Mouse (Mus musculus) midbrain, postnatal 0 days (tissue): ENCODE data around the gene B3gnt8. TPM values are rescaled to one million over a fixed set of nuclear protein-coding genes. Genes with fewer than 3 reads are reported as not detected.

Source experiments
- ATAC-seq: fragments of 200-750 bp; cut with Nextera tagmentation; 2 replicates; pipeline ENCODE4 v1.8.0; 2017; ENCODE audit warnings: moderate number of reproducible peaks, mild to moderate bottlenecking, moderate TSS enrichment, moderate library complexity; ENCODE audit not compliant: low FRiP score
- DNase-seq: peaks from one replicate; pipeline ENCODE4 v3.0.0-alpha.2; 2015; ENCODE audit warnings: low spot score
- H3K27ac ChIP-seq: fragments of 300-500 bp; sonication (generic); 2 replicates; pipeline ENCODE4 v1.5.1; 2014; ENCODE audit warnings: low read depth, mild to moderate bottlenecking, low read length, mixed read lengths
- H3K27me3 ChIP-seq: fragments of 300-500 bp; sonication (generic); 2 replicates; pipeline ENCODE4 v1.6.1; 2014; ENCODE audit warnings: low read length, control low read depth, mixed read lengths; ENCODE audit not compliant: insufficient read depth
- H3K36me3 ChIP-seq: fragments of 300-500 bp; sonication (generic); 2 replicates; pipeline ENCODE4 v1.6.1; 2014; ENCODE audit warnings: low read length, control low read depth, mixed read lengths; ENCODE audit not compliant: insufficient read depth
- H3K4me1 ChIP-seq: fragments of 300-500 bp; sonication (generic); 2 replicates; pipeline ENCODE4 v1.6.1; 2014; ENCODE audit warnings: mild to moderate bottlenecking, control low read depth, antibody characterized with exemption, low read length, mixed read lengths; ENCODE audit not compliant: insufficient read depth
- H3K4me2 ChIP-seq: fragments of 300-500 bp; sonication (generic); 2 replicates; pipeline ENCODE4 v1.6.1; 2014; ENCODE audit warnings: low read depth, mild to moderate bottlenecking, low read length, mixed read lengths; ENCODE audit not compliant: poor library complexity, severe bottlenecking
- H3K4me3 ChIP-seq: fragments of 300-500 bp; sonication (generic); 2 replicates; pipeline ENCODE4 v1.5.1; 2014; ENCODE audit warnings: low read depth, mild to moderate bottlenecking, low read length, moderate library complexity
- H3K9ac ChIP-seq: fragments of 300-500 bp; sonication (generic); replicated peaks from 2 replicates; pipeline ENCODE4 v1.6.1; 2014; ENCODE audit warnings: mild to moderate bottlenecking, low read length, moderate library complexity, mixed read lengths; ENCODE audit not compliant: poor library complexity, severe bottlenecking
- H3K9me3 ChIP-seq: fragments of 300-500 bp; sonication (generic); 2 replicates; pipeline ENCODE4 v1.6.1; 2016; ENCODE audit warnings: low read length, control low read depth
- CTCF ChIP-seq: IDR thresholded peaks from 2 replicates; pipeline ENCODE4 v1.5.1; 2016; ENCODE audit warnings: antibody characterized with exemption, mild to moderate bottlenecking
- WGBS: fragments of 180-500 bp; shearing (Covaris S2); extraction: QIAGEN DNeasy Blood & Tissue Kit; methylation state at CpG from one replicate; pipeline ENCODE4 v1.1.7; 2014; 5-methylcytosine and 5-hydroxymethylcytosine counted together
- polyA plus RNA-seq: library from polyadenylated mRNA; unstranded; fragments of >200 nt; fragmentation: Nextera tagmentation; extraction: Ambion mirVana; gene quantifications from 2 replicates; pipeline ENCODE4 v1.2.1, GENCODE M21; 2015
- total RNA-seq: library from RNA; depleted of rRNA; stranded (reverse); fragments of >200 nt; gene quantifications from 2 replicates; pipeline ENCODE4 v1.2.3, GENCODE M21; 2014

B3gnt8 gene
- total and polyA plus RNA-seq, 2 experiments from 2014 or later, result 0.62 to 1.4 TPM

- Histone ChIP-seq H3K4me1 (no peaks in the 10 kb centered on the region), H3K9me3 (no peaks in the 10 kb centered on the region), H3K27ac (no peak within 1 kb of the TSS), H3K27me3 (no peaks in the 10 kb centered on the region), H3K36me3 (no peaks in the 10 kb centered on the region), H3K9ac (no peak within 1 kb of the TSS), H3K4me3 (no peak within 1 kb of the TSS), H3K4me2 (no peak within 1 kb of the TSS)
- 81% methylated on average over 5 of the region's 5 CpGs for WGBS
- ATAC-seq (no peak), DNase-seq (no peak)
- TF ChIP-seq CTCF, result no peak
Measured at GRCm38 (mm10) chr7:25615706-25616011, 10.8 kb upstream of the B3gnt8 start, which contains the start of gene Erich4. TSS of gene Erich4 (minus strand) at chr7:25615892.

DNA sequence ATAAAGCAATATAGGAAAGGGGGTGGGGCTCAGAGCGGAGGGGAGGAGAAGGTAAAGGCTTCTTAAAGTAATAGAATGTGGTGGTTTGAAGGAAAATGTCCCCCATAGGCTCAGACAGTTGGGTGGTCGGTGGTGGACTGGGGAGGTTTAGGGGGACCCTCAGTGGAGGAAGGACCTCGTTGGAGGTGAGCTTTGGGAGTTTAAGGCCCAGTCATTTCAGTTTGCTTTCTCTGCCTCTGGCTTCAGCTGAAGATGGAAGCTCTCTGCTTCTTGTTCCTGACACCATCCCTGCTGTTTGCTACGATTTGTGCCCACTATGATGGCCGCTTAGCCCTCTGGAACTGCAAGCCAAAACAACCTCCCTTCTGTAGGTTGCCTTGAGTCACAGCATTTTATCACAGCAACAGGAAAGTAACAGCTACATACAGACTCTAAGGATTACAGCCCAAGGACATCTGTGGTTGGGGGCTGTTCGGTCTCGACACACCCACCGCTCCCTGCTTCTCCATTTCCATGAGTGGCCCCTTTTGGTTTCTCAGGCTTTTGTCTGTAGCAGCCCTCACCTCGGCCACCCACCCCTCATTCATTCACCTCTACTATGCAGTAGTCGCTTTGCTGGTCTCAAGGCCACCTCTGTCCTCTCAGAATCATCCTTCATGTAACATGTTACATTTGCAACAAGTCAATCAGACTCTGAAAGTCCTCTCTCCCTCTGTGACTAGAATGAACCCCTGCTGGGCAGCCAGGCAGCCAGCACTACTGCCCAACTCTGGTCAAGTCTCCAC lies 8.9 kb upstream of the B3gnt8 start:
- TF ChIP-seq CTCF, result no peak
- Histone ChIP-seq H3K27ac (no peak overlapping the region), H3K9ac (no peak overlapping the region), H3K4me1 (no peaks in the 10 kb centered on the region), H3K36me3 (peaks cover 9% of the 10 kb centered on the region; the same call in 1 of the 2 replicates), H3K27me3 (no peaks in the 10 kb centered on the region), H3K9me3 (no peaks in the 10 kb centered on the region), H3K4me3 (no peak overlapping the region), H3K4me2 (no peak overlapping the region)
- DNase-seq (no peak), ATAC-seq (no peak)
- WGBS, result 85% methylated on average over 10 of the region's 10 CpGs

DNA sequence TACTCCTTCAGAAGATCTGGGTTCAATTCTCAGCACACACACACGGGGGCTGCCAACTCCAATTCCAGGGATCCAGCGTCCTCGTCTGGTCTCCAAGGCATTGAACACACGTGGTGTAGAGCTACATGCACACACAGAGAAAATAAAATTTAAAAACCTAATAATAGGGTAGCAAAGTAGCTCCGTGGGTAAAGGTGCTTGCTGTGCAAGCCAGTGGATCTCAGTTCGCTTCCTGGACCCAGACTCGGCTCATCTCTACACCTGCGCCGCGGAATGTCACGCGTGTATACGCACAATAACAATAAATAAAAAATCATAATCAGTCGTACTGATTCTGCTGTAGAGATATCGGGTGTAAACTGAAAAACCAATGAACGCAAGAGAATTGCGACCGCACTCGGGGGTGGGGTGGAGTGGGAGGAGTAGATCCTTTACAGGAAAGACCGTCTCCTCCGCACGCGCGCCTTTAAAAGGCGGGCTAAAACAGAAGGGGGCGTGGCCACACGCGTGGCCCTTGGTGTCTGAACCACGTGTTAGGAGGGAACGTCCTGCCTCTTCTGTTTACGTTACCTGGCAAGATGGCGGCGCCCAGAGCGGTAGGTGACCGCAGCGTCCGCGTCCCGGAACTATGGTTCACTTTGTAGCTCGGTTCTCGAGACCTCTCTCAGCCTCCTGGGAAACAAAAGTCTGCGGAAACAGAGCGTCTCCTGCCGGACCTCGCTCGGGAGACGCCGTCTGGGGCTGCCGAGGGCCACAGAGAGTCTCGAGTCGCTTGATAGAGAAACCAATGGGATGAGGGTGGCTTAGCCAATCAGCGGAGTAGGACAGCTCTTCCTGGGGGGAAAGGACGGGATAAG lies 7.4 kb upstream of the B3gnt8 start, which contains the start of gene Dmac2:
TSS of gene Dmac2 (plus strand) at position 550 of the 857 bp plus-strand sequence.
- peak within 1 kb of the TSS; percentile 51 for H3K4me2 ChIP-seq
- no peak; the same call in 1 of the 2 replicates for TF ChIP-seq CTCF
- H3K27me3 ChIP-seq, result no peaks in the 10 kb centered on the region
- DNase-seq, result peak; percentile 96
- H3K27ac ChIP-seq, result 0 out of 2 replicates have a peak within 1 kb of the TSS, but pooled peaks have one; percentile 52
- H3K4me1 ChIP-seq, result no peaks in the 10 kb centered on the region
- WGBS, result 2% methylated on average over 53 of the region's 53 CpGs
- peak; percentile 96 for ATAC-seq
- H3K36me3 ChIP-seq, result peaks cover 18% of the 10 kb centered on the region
- peak within 1 kb of the TSS; percentile 60 for H3K4me3 ChIP-seq
- peak within 1 kb of the TSS; percentile 14; the same call in 1 of the 2 replicates for H3K9ac ChIP-seq
- no peaks in the 10 kb centered on the region for H3K9me3 ChIP-seq

- H3K9me3 ChIP-seq, result no peaks in the 10 kb centered on the region
- H3K36me3 ChIP-seq, result peaks cover 19% of the 10 kb centered on the region
- H3K4me3 ChIP-seq, result peak overlapping the region; percentile 60
- no peaks in the 10 kb centered on the region for H3K27me3 ChIP-seq
- TF ChIP-seq CTCF, result no peak
- no peak overlapping the region; the same call in 1 of the 2 replicates for H3K9ac ChIP-seq
- H3K27ac ChIP-seq, result 0 out of 2 replicates have a peak overlapping the region, but pooled peaks have one; percentile 52
- 29% methylated on average over 5 of the region's 5 CpGs for WGBS
- no peak for ATAC-seq
- no peak for DNase-seq
- H3K4me1 ChIP-seq, result no peaks in the 10 kb centered on the region
- peak overlapping the region; percentile 51 for H3K4me2 ChIP-seq
Measured at GRCm38 (mm10) chr7:25619722-25619991, 6.8 kb upstream of the B3gnt8 start.

- no peak for TF ChIP-seq CTCF
- Histone ChIP-seq H3K4me1 (no peaks in the 10 kb centered on the region), H3K27ac (no peak overlapping the region), H3K27me3 (no peaks in the 10 kb centered on the region), H3K4me3 (no peak overlapping the region), H3K9me3 (no peaks in the 10 kb centered on the region), H3K9ac (no peak overlapping the region), H3K36me3 (peaks cover 21% of the 10 kb centered on the region), H3K4me2 (peak overlapping the region; percentile 51; the same call in 1 of the 2 replicates)
- DNase-seq, result no peak
- no peak for ATAC-seq
- 89% methylated on average over 5 of the region's 5 CpGs for WGBS
Measured at GRCm38 (mm10) chr7:25620101-25620500, 6.4 kb upstream of the B3gnt8 start.

DNA sequence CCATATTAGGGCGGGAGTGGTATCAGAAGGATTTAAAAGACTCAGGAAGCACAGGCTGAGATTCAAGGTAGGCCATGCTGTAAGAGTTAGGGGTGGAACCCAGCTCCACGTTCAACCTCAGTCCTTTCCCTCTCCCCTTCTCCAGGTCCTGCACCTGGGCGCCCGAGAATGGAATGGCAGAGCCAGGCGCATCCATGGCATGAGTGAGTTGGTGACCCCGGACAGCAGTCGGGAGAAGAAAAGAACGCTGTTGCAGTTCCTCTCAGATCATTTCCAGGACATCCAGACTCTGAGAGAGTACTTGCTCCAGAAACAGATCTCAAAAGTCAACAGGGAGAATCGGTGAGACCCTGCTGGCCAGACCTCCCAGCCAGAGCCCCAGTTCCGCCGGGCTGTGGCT lies 5.7 kb upstream of the B3gnt8 start:
- no peak for TF ChIP-seq CTCF
- no peaks in the 10 kb centered on the region for H3K4me1 ChIP-seq
- no peak overlapping the region for H3K27ac ChIP-seq
- peaks cover 22% of the 10 kb centered on the region for H3K36me3 ChIP-seq
- ATAC-seq, result no peak
- no peak overlapping the region for H3K4me2 ChIP-seq
- 87% methylated on average over 11 of the region's 11 CpGs for WGBS
- H3K4me3 ChIP-seq, result no peak overlapping the region
- no peak overlapping the region for H3K9ac ChIP-seq
- DNase-seq, result no peak
- no peaks in the 10 kb centered on the region for H3K9me3 ChIP-seq
- no peaks in the 10 kb centered on the region for H3K27me3 ChIP-seq
